In the genomic region with DNA sequence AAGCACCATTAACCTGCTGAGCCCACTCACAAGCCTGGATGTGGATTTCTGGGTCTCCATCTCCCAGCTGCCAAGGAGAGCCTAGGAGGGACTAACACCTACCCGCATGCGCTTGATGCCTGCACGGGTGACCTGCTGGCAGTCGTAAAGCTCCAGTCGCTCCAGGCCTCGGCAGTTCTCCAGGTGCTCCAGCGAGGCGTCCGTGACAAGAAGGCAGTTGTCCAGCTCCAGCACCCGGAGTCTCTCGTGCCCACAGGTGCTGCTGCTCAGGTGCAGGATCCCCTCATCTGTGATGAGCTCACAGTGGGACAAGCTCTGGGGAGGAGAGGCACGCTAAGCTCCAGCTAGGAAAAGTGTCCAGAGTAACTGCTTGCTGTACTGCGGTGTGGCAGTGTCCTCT, we compare ENCODE assay signal across 12 mouse cellular contexts. TPM values are rescaled to one million over a fixed set of nuclear protein-coding genes. Genes with fewer than 3 reads are reported as not detected.
DNase-seq lines count a peak whose midpoint lies in the region; TF ChIP-seq lines count a peak whose summit lies in the region.
"Had no signal": no experiment of that assay in that cellular context is flagged by ENCODE, and none has a peak within 500 bp of the region (broad histone marks: within the 10 kb centered on the region; RNA-seq: fewer than 3 reads in every experiment).

No protein-coding gene starts in this region.

- H3K4me1 ChIP-seq in heart, embryonic 10.5 days: peaks cover 28% of the 10 kb centered on the region
- H3K4me1 ChIP-seq: embryonic facial prominence, embryonic 12.5 days; lung, embryonic 15.5 days had no signal

- no peak overlapping the region for H3K4me3 ChIP-seq in heart, embryonic 10.5 days
- H3K4me3 ChIP-seq in layer of hippocampus, adult 2 months: no peak overlapping the region
- H3K4me3 ChIP-seq: embryonic facial prominence, embryonic 12.5 days; heart, embryonic 13.5 days; hindbrain, embryonic 15.5 days; lung, embryonic 15.5 days had no signal

- no peak for TF ChIP-seq CTCF in layer of hippocampus, adult 2 months (conservative IDR thresholded peaks at IDR 0.05)

- DNase-seq in heart, postnatal 10 days: peak; percentile 20 to 25
- DNase-seq in heart, embryonic 10.5 days (ENCODE audit: low spot score): no peak
- peak; percentile 44 to 46 for DNase-seq in cerebellum, adult 18-20 months
- DNase-seq in cerebellum, postnatal 10 days: peak; percentile 43 to 45
- DNase-seq in kidney, postnatal 25 days: peak; percentile 63 to 79
- DNase-seq in layer of hippocampus, adult 2 months (ENCODE audit: low spot score in 2 of 2): no peak
- no peak for DNase-seq in urinary bladder, postnatal 36 days (ENCODE audit: low spot score in 2 of 2)
- DNase-seq: right cerebral cortex, adult 18-20 months had no signal

- H3K9me3 ChIP-seq in heart, embryonic 10.5 days: no peaks in the 10 kb centered on the region
- H3K9me3 ChIP-seq: embryonic facial prominence, embryonic 12.5 days; heart, embryonic 13.5 days; hindbrain, embryonic 15.5 days; lung, embryonic 15.5 days had no signal

- no peak overlapping the region for H3K27ac ChIP-seq in heart, embryonic 10.5 days
- H3K27ac ChIP-seq in layer of hippocampus, adult 2 months: no peak overlapping the region
- H3K27ac ChIP-seq: embryonic facial prominence, embryonic 12.5 days; heart, embryonic 13.5 days; hindbrain, embryonic 15.5 days; lung, embryonic 15.5 days had no signal

- intact Hi-C loops in heart, postnatal 10 days (cut with DNase I): no loop called here

- no peaks in the 10 kb centered on the region for H3K27me3 ChIP-seq in heart, embryonic 10.5 days (ENCODE audit: insufficient read depth, poor library complexity, severe bottlenecking)
- H3K27me3 ChIP-seq: embryonic facial prominence, embryonic 12.5 days; heart, embryonic 13.5 days; hindbrain, embryonic 15.5 days; lung, embryonic 15.5 days had no signal

- peaks cover 45% of the 10 kb centered on the region for H3K36me3 ChIP-seq in heart, embryonic 10.5 days

- 89% methylated on average over 13 of the region's 13 CpGs for WGBS in heart, embryonic 10.5 days

RNA-seq across cellular contexts. Expression of a gene that starts 48.6 kb away (rescaled TPM):
- 10 to 100 TPM; 32.7 TPM for total RNA-seq in heart, postnatal 10 days (2021)
- polyA plus RNA-seq in heart, embryonic 10.5 days (2016; fragmentation: Nextera tagmentation; extraction: Ambion mirVana): 28.5 and 38.3 TPM in 2 replicates
- total RNA-seq in layer of hippocampus, adult 2 months (2021): 10 to 100 TPM; 77.0 to 91.3 TPM

Comparison
In these comparisons a context has a peak if more than half of its experiments do, and no peak if none do; other contexts are left out.
1. DNase-seq: peak in heart, postnatal 10 days (2 of 2), cerebellum, adult 18-20 months (2 of 2), cerebellum, postnatal 10 days (2 of 2) and kidney, postnatal 25 days (2 of 2); none in heart, embryonic 10.5 days (single experiment), layer of hippocampus, adult 2 months (0 of 2) and urinary bladder, postnatal 36 days (0 of 2).